Mouse (Mus musculus) 3134 (cell line): ENCODE results near the gene Cntn5.
"Not testable (repeated sequence)": the region's sequence is repeated elsewhere in the genome, so short reads cannot be mapped to it uniquely, and the experiment has no call there.

ENCODE experiments used
- DNase-seq: peaks from one replicate; pipeline ENCODE4 v3.0.0-alpha.2; 2011; ENCODE audit warnings: low spot score; ENCODE audit not compliant: insufficient read length; ENCODE audit errors: extremely low read depth

Gene Cntn5

GRCm38 (mm10) chr9:10657144-10657748 lies 247.3 kb downstream of the Cntn5 start:
- DNase-seq: no peak

- no peak for DNase-seq
Measured at GRCm38 (mm10) chr9:10650632-10651031, 253.9 kb downstream of the Cntn5 start.

- DNase-seq: no peak
Measured at GRCm38 (mm10) chr9:10645951-10646350, 258.6 kb downstream of the Cntn5 start.

- DNase-seq: no peak
Measured at GRCm38 (mm10) chr9:10645045-10645830, 259.3 kb downstream of the Cntn5 start.

- no peak for DNase-seq
Measured at GRCm38 (mm10) chr9:10618036-10618435, 286.5 kb downstream of the Cntn5 start.

- DNase-seq: no peak
Measured at GRCm38 (mm10) chr9:10575346-10576241, 329.0 kb downstream of the Cntn5 start.

GRCm38 (mm10) chr9:10569830-10570229 lies 334.7 kb downstream of the Cntn5 start:
- no peak for DNase-seq

- DNase-seq: not testable (repeated sequence)
Measured at GRCm38 (mm10) chr9:10540877-10541276, 363.7 kb downstream of the Cntn5 start.

GRCm38 (mm10) chr9:10532248-10532647 lies 372.3 kb downstream of the Cntn5 start:
- no peak for DNase-seq

GRCm38 (mm10) chr9:10531087-10531486 lies 373.5 kb downstream of the Cntn5 start:
- DNase-seq: no peak

- no peak for DNase-seq
Measured at GRCm38 (mm10) chr9:10529528-10529927, 375.0 kb downstream of the Cntn5 start.

- no peak for DNase-seq
Measured at GRCm38 (mm10) chr9:10529113-10529512, 375.5 kb downstream of the Cntn5 start.

- no peak for DNase-seq
Measured at GRCm38 (mm10) chr9:10528692-10529091, 375.9 kb downstream of the Cntn5 start.

- DNase-seq: no peak
Measured at GRCm38 (mm10) chr9:10525915-10526667, 378.5 kb downstream of the Cntn5 start.

GRCm38 (mm10) chr9:10522604-10523003 lies 382.0 kb downstream of the Cntn5 start:
- DNase-seq: no peak

GRCm38 (mm10) chr9:10521054-10521453 lies 383.5 kb downstream of the Cntn5 start:
- DNase-seq: no peak

- no peak for DNase-seq
Measured at GRCm38 (mm10) chr9:10492243-10492642, 412.3 kb downstream of the Cntn5 start.

GRCm38 (mm10) chr9:10471484-10472125 lies 433.0 kb downstream of the Cntn5 start:
- no peak for DNase-seq

- DNase-seq: no peak
Measured at GRCm38 (mm10) chr9:10464758-10465157, 439.8 kb downstream of the Cntn5 start.

- no peak for DNase-seq
Measured at GRCm38 (mm10) chr9:10457900-10458299, 446.7 kb downstream of the Cntn5 start.
